Mouse (Mus musculus) MEL (cell line): ENCODE data around the gene Gatad2a. TPM values are rescaled to one million over a fixed set of nuclear protein-coding genes. Genes with fewer than 3 reads are reported as not detected.

Experiments used
- DNase-seq: peaks from one replicate; pipeline ENCODE4 v3.0.0; 2011; ENCODE audit warnings: low read depth, low spot score
- H3K27ac ChIP-seq: 2 replicates; pipeline ENCODE4 v1.5.1; 2012; ENCODE audit warnings: low read depth, mild to moderate bottlenecking, control low read depth, low read length, moderate library complexity; ENCODE audit not compliant: control insufficient read depth
- H3K27me3 ChIP-seq, 2 experiments: fragments of 150-350 bp in 1 of 2; sonication (generic) in 1 of 2; 2 replicates each; pipeline ENCODE4 v1.6.1; 2012; ENCODE audit warnings: low read length in 2 of 2, mild to moderate bottlenecking in 2 of 2, improper control_type of control experiment in 1 of 2, moderate library complexity in 1 of 2; ENCODE audit not compliant: insufficient read depth in 2 of 2, control insufficient read depth in 1 of 2
- H3K36me3 ChIP-seq, 2 experiments: 2 replicates each; pipeline ENCODE4 v1.6.1; 2012 to 2014; ENCODE audit warnings: low read length in 2 of 2, improper control_type of control experiment in 1 of 2, inconsistent platforms in 1 of 2, mild to moderate bottlenecking in 1 of 2; ENCODE audit not compliant: insufficient read depth in 2 of 2, control insufficient read depth in 1 of 2
- H3K4me1 ChIP-seq, 2 experiments: fragments of 150-350 bp in 1 of 2; sonication (generic) in 1 of 2; 2 replicates each; pipeline ENCODE4 v1.6.1; 2012; ENCODE audit warnings: low read length in 2 of 2, improper control_type of control experiment in 1 of 2, mild to moderate bottlenecking in 1 of 2; ENCODE audit not compliant: insufficient read depth in 2 of 2, control insufficient read depth in 1 of 2
- H3K4me3 ChIP-seq, 2 experiments: fragments of 150-350 bp in 1 of 2; sonication (generic) in 1 of 2; 2 replicates each; pipeline ENCODE4 v1.5.1; 2012; ENCODE audit warnings: low read depth in 2 of 2, low read length in 2 of 2, mild to moderate bottlenecking in 2 of 2, moderate library complexity in 2 of 2, control low read depth in 1 of 2, improper control_type of control experiment in 1 of 2; ENCODE audit not compliant: control insufficient read depth in 1 of 2, insufficient read depth in 1 of 2
- H3K79me2 ChIP-seq: 2 replicates; pipeline ENCODE4 v1.6.1; 2012; ENCODE audit warnings: mild to moderate bottlenecking, low read length, moderate library complexity; ENCODE audit not compliant: control insufficient read depth, poor library complexity, insufficient read depth
- H3K9ac ChIP-seq: 2 replicates; pipeline ENCODE4 v1.6.1; 2012; ENCODE audit warnings: low read depth, mild to moderate bottlenecking, control low read depth, low read length, moderate library complexity; ENCODE audit not compliant: control insufficient read depth, poor library complexity, severe bottlenecking
- H3K9me3 ChIP-seq: fragments of 150-350 bp; sonication (generic); replicated peaks from 2 replicates; pipeline ENCODE4 v1.6.1; 2012; ENCODE audit warnings: mild to moderate bottlenecking, low read length, improper control_type of control experiment, moderate library complexity; ENCODE audit not compliant: insufficient read depth
- CHD2 ChIP-seq: IDR thresholded peaks from 2 replicates; pipeline ENCODE4 v1.6.1; 2011; ENCODE audit warnings: low read length, improper control_type of control experiment
- CTCF ChIP-seq, 3 experiments: IDR thresholded peaks in 2 of 3; conservative IDR thresholded peaks in 1 of 3; 2 replicates each; pipeline ENCODE4 v1.5.1; 2011 to 2012; ENCODE audit warnings: low read length in 3 of 3, low read depth in 2 of 3, mild to moderate bottlenecking in 2 of 3, improper control_type of control experiment in 1 of 3, inconsistent platforms in 1 of 3, mixed read lengths in 1 of 3, moderate library complexity in 1 of 3; ENCODE audit not compliant: control insufficient read depth in 1 of 3, insufficient read depth in 1 of 3, poor library complexity in 1 of 3, severe bottlenecking in 1 of 3
- ELF1 ChIP-seq: IDR thresholded peaks from 2 replicates; pipeline ENCODE4 v1.6.1; 2014; ENCODE audit warnings: low read depth, mild to moderate bottlenecking, inconsistent platforms, low read length, improper control_type of control experiment, moderate library complexity
- EP300 ChIP-seq, 2 experiments: IDR thresholded peaks; 2 replicates each; pipeline ENCODE4 v1.6.1; 2011; ENCODE audit warnings: improper control_type of control experiment in 2 of 2, low read length in 2 of 2, low read depth in 1 of 2, mild to moderate bottlenecking in 1 of 2
- HCFC1 ChIP-seq: IDR thresholded peaks from 2 replicates; pipeline ENCODE4 v1.6.1; 2012; ENCODE audit warnings: low read depth, mild to moderate bottlenecking, inconsistent platforms, low read length, improper control_type of control experiment, moderate library complexity
- KAT2A ChIP-seq: conservative IDR thresholded peaks from 2 replicates; pipeline ENCODE4 v1.6.1; 2012; ENCODE audit warnings: low read depth, low read length, improper control_type of control experiment, inconsistent platforms
- MAFK ChIP-seq: IDR thresholded peaks from 2 replicates; pipeline ENCODE4 v1.6.1; 2011; ENCODE audit warnings: low read depth, mild to moderate bottlenecking, low read length, improper control_type of control experiment, borderline replicate concordance
- MAX ChIP-seq: IDR thresholded peaks from 2 replicates; pipeline ENCODE4 v1.6.1; 2011; ENCODE audit warnings: low read length, improper control_type of control experiment
- MEF2A ChIP-seq: IDR thresholded peaks from 2 replicates; pipeline ENCODE4 v1.6.1; 2014; ENCODE audit warnings: low read depth, mild to moderate bottlenecking, inconsistent platforms, low read length, improper control_type of control experiment; ENCODE audit not compliant: poor library complexity, insufficient replicate concordance, severe bottlenecking; ENCODE audit errors: extremely low read depth
- MXI1 ChIP-seq: IDR thresholded peaks from 2 replicates; pipeline ENCODE4 v1.6.1; 2011; ENCODE audit warnings: mild to moderate bottlenecking, low read depth, low read length, improper control_type of control experiment
- MYB ChIP-seq: IDR thresholded peaks from 2 replicates; pipeline ENCODE4 v1.6.1; 2011; ENCODE audit warnings: mild to moderate bottlenecking, low read depth, low read length, improper control_type of control experiment
- MYC ChIP-seq: IDR thresholded peaks from 2 replicates; pipeline ENCODE4 v1.6.1; 2011; ENCODE audit warnings: low read depth, mild to moderate bottlenecking, low read length, improper control_type of control experiment, moderate library complexity
- NELFE ChIP-seq: IDR thresholded peaks from 2 replicates; pipeline ENCODE4 v1.6.1; 2011; ENCODE audit warnings: low read depth, low read length, improper control_type of control experiment
- NRF1 ChIP-seq: IDR thresholded peaks from 2 replicates; pipeline ENCODE4 v1.6.1; 2014; ENCODE audit warnings: low read depth, mild to moderate bottlenecking, inconsistent platforms, low read length, improper control_type of control experiment, moderate library complexity; ENCODE audit not compliant: poor library complexity, insufficient read depth, severe bottlenecking
- POLR2A ChIP-seq, 2 experiments: IDR thresholded peaks; 2 replicates each; pipeline ENCODE4 v1.6.1; 2011 to 2012; ENCODE audit warnings: low read length in 2 of 2, mild to moderate bottlenecking in 2 of 2, control low read depth in 1 of 2, improper control_type of control experiment in 1 of 2, low read depth in 1 of 2, moderate library complexity in 1 of 2; ENCODE audit not compliant: control insufficient read depth in 1 of 2, insufficient read depth in 1 of 2, poor library complexity in 1 of 2
- POLR2AphosphoS2 ChIP-seq: IDR thresholded peaks from 2 replicates; pipeline ENCODE4 v1.6.1; 2011; ENCODE audit warnings: low read length, improper control_type of control experiment
- SIN3A ChIP-seq: IDR thresholded peaks from 2 replicates; pipeline ENCODE4 v1.6.1; 2012; ENCODE audit warnings: low read length, improper control_type of control experiment, inconsistent platforms
- TBP ChIP-seq: IDR thresholded peaks from 2 replicates; pipeline ENCODE4 v1.8.0; 2011; ENCODE audit warnings: low read depth, low read length, improper control_type of control experiment
- TCF12 ChIP-seq: IDR thresholded peaks from 2 replicates; pipeline ENCODE4 v1.6.1; 2014; ENCODE audit warnings: low read depth, mild to moderate bottlenecking, inconsistent platforms, low read length, improper control_type of control experiment, moderate library complexity
- ZKSCAN1 ChIP-seq: IDR thresholded peaks from 2 replicates; pipeline ENCODE4 v1.6.1; 2012; ENCODE audit warnings: low read depth, mild to moderate bottlenecking, inconsistent platforms, low read length, improper control_type of control experiment, moderate library complexity
- ZMIZ1 ChIP-seq: IDR thresholded peaks from 2 replicates; pipeline ENCODE4 v1.6.1; 2012; ENCODE audit warnings: low read depth, mild to moderate bottlenecking, inconsistent platforms, low read length, improper control_type of control experiment, moderate library complexity
- ZNF384 ChIP-seq: IDR thresholded peaks from 2 replicates; pipeline ENCODE4 v1.6.1; 2012; ENCODE audit warnings: low read depth, mild to moderate bottlenecking, inconsistent platforms, low read length, improper control_type of control experiment
- polyA plus RNA-seq, 2 experiments: library from polyadenylated mRNA; stranded (reverse) in 1 of 2; unstranded in 1 of 2; fragments of >175 nt in 1 of 2; fragments of >200 nt in 1 of 2; gene quantifications; 2 replicates each; pipeline versions ENCODE4 v1.2.1 to v1.2.4; 2012; ENCODE audit warnings: low replicate concordance in 2 of 2, low read depth in 1 of 2; ENCODE audit not compliant: insufficient read length in 2 of 2, insufficient read depth in 1 of 2, missing spikeins in 1 of 2
- total RNA-seq: library from RNA; depleted of rRNA; stranded (reverse); fragments of 300-350 nt; gene quantifications from 2 replicates; pipeline ENCODE4 v1.2.3, GENCODE M21; 2012; rRNA removed

Gene Gatad2a
- total RNA-seq, result 101 and 111 TPM in 2 replicates
- polyA plus RNA-seq, result 100 to 1,000 TPM in 1 of 2 experiments, 10 to 100 TPM in 1; 38.0 to 129 TPM

DNA sequence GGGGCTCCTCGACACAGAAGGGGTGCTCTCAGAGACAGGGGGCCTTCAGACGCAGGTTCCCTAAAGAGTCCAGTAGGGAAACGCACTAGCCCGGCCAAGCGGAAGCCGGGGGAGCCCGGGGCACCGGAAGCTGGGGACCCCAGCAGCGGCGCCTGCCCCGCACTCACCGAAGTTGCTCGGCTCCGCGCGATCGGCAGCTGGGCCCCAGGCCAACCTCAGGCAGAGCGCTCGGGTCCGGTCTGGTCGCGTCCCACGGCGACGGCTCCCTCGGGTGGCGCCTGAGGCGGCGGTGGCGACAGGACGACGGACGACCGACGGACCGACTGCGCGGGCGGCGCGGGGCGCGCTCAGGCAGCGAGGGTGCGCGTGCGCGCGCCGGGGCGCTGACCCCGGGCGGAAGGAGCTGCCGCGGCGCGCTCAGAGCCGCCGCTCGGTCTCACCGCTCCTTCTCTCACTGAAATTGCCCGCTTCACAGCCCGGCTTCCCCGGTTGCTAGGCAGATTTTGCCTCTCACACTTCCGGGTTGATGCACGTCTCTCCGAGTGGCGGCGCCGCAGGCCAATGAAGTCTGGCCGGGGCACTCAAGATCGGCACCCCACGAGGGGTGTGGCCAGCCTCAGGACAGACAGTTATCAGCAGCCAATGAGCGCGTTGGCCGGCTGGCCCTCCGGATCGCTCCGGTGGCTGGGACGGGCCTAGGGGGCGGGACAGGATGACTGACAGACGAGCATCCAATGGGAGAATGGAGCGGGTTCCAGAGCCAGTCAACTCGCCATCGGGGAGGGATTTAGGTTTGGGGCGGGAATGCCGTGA is at the start of gene Gatad2a:
TSS of gene Gatad2a (minus strand) at position 609 of the 813 bp plus-strand sequence.
- Histone ChIP-seq H3K9ac (peak within 1 kb of the TSS; percentile 92), H3K36me3 (peaks cover 0 to 29% of the 10 kb centered on the region in 2 experiments; a peak in 3 of 4 replicates), H3K27ac (peak within 1 kb of the TSS; percentile 81), H3K27me3 (no peaks in the 10 kb centered on the region), H3K4me1 (peaks cover 16% of the 10 kb centered on the region in 2 experiments), H3K79me2 (peaks cover 40% of the 10 kb centered on the region), H3K4me3 (peak within 1 kb of the TSS; percentile 83 to 98), H3K9me3 (no peaks in the 10 kb centered on the region)
- TF ChIP-seq MYC (peak; percentile 16; the same call in 1 of the 2 replicates), CTCF (IDR thresholded peaks at IDR 0.05 in 2 of 3, conservative IDR thresholded peaks at IDR 0.05 in 1 of 3; ENCODE audit: control insufficient read depth in 1 of 3, insufficient read depth in 1 of 3, low read depth in 2 of 3, low read length in 3 of 3, poor library complexity in 1 of 3, severe bottlenecking in 1 of 3) (peak in 1 of 3 experiments; percentile 15; a peak in 1 of 6 replicates), SIN3A (peak; percentile 90), MAFK (no peak), EP300 (IDR thresholded peaks at IDR 0.05; ENCODE audit: low read depth in 1 of 2, low read length in 2 of 2) (no peak), ELF1 (peak; percentile 99), POLR2AphosphoS2 (peak; percentile 74; the same call in 1 of the 2 replicates), MEF2A (no peak), ZNF384 (no peak), TCF12 (0 out of 2 replicates have a peak, but pooled peaks have one; percentile 39), MAX (peak; percentile 72; the same call in 1 of the 2 replicates), MYB (0 out of 2 replicates have a peak, but pooled peaks have one; percentile 9), NRF1 (peak; percentile 71), KAT2A (no peak; the same call in 1 of the 2 replicates), ZKSCAN1 (no peak), TBP (no peak), CHD2 (peak; percentile 88), NELFE (peak; percentile 83), POLR2A (IDR thresholded peaks at IDR 0.05; ENCODE audit: control insufficient read depth in 1 of 2, insufficient read depth in 1 of 2, low read depth in 1 of 2, low read length in 2 of 2, poor library complexity in 1 of 2) (peak; percentile 77 to 84), HCFC1 (peak; percentile 72), MXI1 (peak; percentile 73), ZMIZ1 (peak; percentile 79)
- DNase-seq, result peak; percentile 100
